ENCODE assay signal across 8 mouse cellular contexts in genomic region chr11:116658238-116658637, GRCm38 (mm10). TPM values are rescaled to one million over a fixed set of nuclear protein-coding genes. Genes with fewer than 3 reads are reported as not detected.
DNase-seq lines count a peak whose midpoint lies in the region; ATAC-seq and TF ChIP-seq lines count a peak whose summit lies in the region.

No protein-coding gene starts in this region.

- no peak for TF ChIP-seq CTCF in testis, adult 2 months (IDR thresholded peaks at IDR 0.05; ENCODE audit: control insufficient read depth, insufficient read depth, insufficient replicate concordance, low read depth, low read length)
- TF ChIP-seq CTCF in thymus, adult 2 months (IDR thresholded peaks at IDR 0.05; ENCODE audit: borderline replicate concordance, control insufficient read depth, extremely low read depth, insufficient read depth, low read length, poor library complexity) = no peak

- H3K4me2 ChIP-seq in limb, embryonic 15.5 days = peak overlapping the region; percentile 52

- H3K27me3 ChIP-seq in heart, embryonic 10.5 days (ENCODE audit: insufficient read depth, poor library complexity, severe bottlenecking) = peaks cover 54% of the 10 kb centered on the region
- no peaks in the 10 kb centered on the region for H3K27me3 ChIP-seq in testis, adult 2 months (ENCODE audit: control insufficient read depth, insufficient read depth, low read length)
- H3K27me3 ChIP-seq in limb, embryonic 15.5 days = peaks cover 27% of the 10 kb centered on the region
- H3K27me3 ChIP-seq in thymus, adult 2 months (ENCODE audit: control insufficient read depth, insufficient read depth, low read length) = peaks cover 7% of the 10 kb centered on the region; the same call in 1 of the 2 replicates

- H3K4me3 ChIP-seq in heart, embryonic 10.5 days = peak overlapping the region; percentile 54; the same call in 1 of the 2 replicates
- H3K4me3 ChIP-seq in testis, adult 2 months (ENCODE audit: control insufficient read depth, low read depth, low read length) = no peak overlapping the region; the same call in 1 of the 2 replicates
- 0 out of 2 replicates have a peak overlapping the region, but pooled peaks have one; percentile 37 for H3K4me3 ChIP-seq in limb, embryonic 15.5 days
- H3K4me3 ChIP-seq in thymus, adult 2 months (ENCODE audit: control insufficient read depth, insufficient read depth, low read length) = no peak overlapping the region

- no peak for DNase-seq in heart, embryonic 10.5 days (ENCODE audit: low spot score)
- no peak for DNase-seq in heart, adult 9 months (ENCODE audit: low spot score in 2 of 2)
- no peak for DNase-seq in testis, postnatal 14 days (ENCODE audit: low spot score)
- DNase-seq in thymus, adult 2 months = no peak
- no peak for DNase-seq in left cerebral cortex, adult 11 months (ENCODE audit: low spot score)

- H3K36me3 ChIP-seq in heart, embryonic 10.5 days = no peaks in the 10 kb centered on the region
- H3K36me3 ChIP-seq in testis, adult 2 months (ENCODE audit: control insufficient read depth, insufficient read depth, low read length) = no peaks in the 10 kb centered on the region
- no peaks in the 10 kb centered on the region for H3K36me3 ChIP-seq in limb, embryonic 15.5 days
- H3K36me3 ChIP-seq in thymus, adult 2 months (ENCODE audit: control insufficient read depth, insufficient read depth, low read length) = no peaks in the 10 kb centered on the region

- TF ChIP-seq POLR2A in testis, adult 2 months (IDR thresholded peaks at IDR 0.05; ENCODE audit: control insufficient read depth, low read depth, low read length) = no peak
- TF ChIP-seq POLR2A in thymus, adult 2 months (IDR thresholded peaks at IDR 0.05; ENCODE audit: control insufficient read depth, extremely low read depth, insufficient read depth, low read length, poor library complexity) = no peak

- H3K9ac ChIP-seq in limb, embryonic 15.5 days = no peak overlapping the region

- H3K27ac ChIP-seq in heart, embryonic 10.5 days = peak overlapping the region; percentile 90
- peak overlapping the region; percentile 59 for H3K27ac ChIP-seq in testis, adult 2 months (ENCODE audit: control insufficient read depth, insufficient read depth, low read depth, low read length)
- H3K27ac ChIP-seq in limb, embryonic 15.5 days = peak overlapping the region; percentile 79
- H3K27ac ChIP-seq in thymus, adult 2 months (ENCODE audit: control insufficient read depth, insufficient read depth, low read length) = no peak overlapping the region

- H3K4me1 ChIP-seq in heart, embryonic 10.5 days = peaks cover 83% of the 10 kb centered on the region
- H3K4me1 ChIP-seq in testis, adult 2 months (ENCODE audit: control insufficient read depth, insufficient read depth, low read length) = peaks cover 43% of the 10 kb centered on the region
- peaks cover 64% of the 10 kb centered on the region for H3K4me1 ChIP-seq in limb, embryonic 15.5 days
- peaks cover 38% of the 10 kb centered on the region for H3K4me1 ChIP-seq in thymus, adult 2 months (replicated peaks; ENCODE audit: control insufficient read depth, insufficient read depth, low read length)

- ATAC-seq in limb, embryonic 15.5 days (ENCODE audit: insufficient number of reproducible peaks, low FRiP score, low TSS enrichment, low read depth) = no peak
- ATAC-seq in megakaryocyte progenitor cell, adult 5-6 weeks (replicated peaks; ENCODE audit: poor library complexity) = no peak

- H3K9me3 ChIP-seq in heart, embryonic 10.5 days = no peaks in the 10 kb centered on the region
- no peaks in the 10 kb centered on the region for H3K9me3 ChIP-seq in limb, embryonic 15.5 days

- 68% methylated on average over 10 of the region's 10 CpGs for WGBS in heart, embryonic 10.5 days
- 62% methylated on average over 10 of the region's 10 CpGs for WGBS in limb, embryonic 15.5 days
- 92% methylated on average over 10 of the region's 10 CpGs for WGBS in thymus, adult 2 months

RNA-seq across cellular contexts. Expression of gene Cygb, which starts 4.1 kb away (rescaled TPM):
- polyA plus RNA-seq in heart, embryonic 10.5 days (2016; fragmentation: Nextera tagmentation; extraction: Ambion mirVana) = 1.0 and 2.8 TPM in 2 replicates
- polyA plus RNA-seq in testis, adult 2 months (2012; rRNA removed) = 3.7 and 5.5 TPM in 2 replicates
- 20.1 and 22.2 TPM in 2 replicates for polyA plus RNA-seq in limb, embryonic 15.5 days (2015; fragmentation: Nextera tagmentation; extraction: Ambion mirVana)
- 9.4 and 14.0 TPM in 2 replicates for polyA plus RNA-seq in thymus, adult 2 months (2012; rRNA removed)
- total RNA-seq in megakaryocyte progenitor cell, adult 5-6 weeks (2015) = not detected in 2 replicates
- not detected in 2 replicates for total RNA-seq in megakaryocyte progenitor cell, adult 5-6 weeks (2017)

RNA-seq across cellular contexts. Expression of gene Prcd, which starts 4.9 kb away (rescaled TPM):
- 0.60 and 0.78 TPM in 2 replicates for polyA plus RNA-seq in heart, embryonic 10.5 days (2016; fragmentation: Nextera tagmentation; extraction: Ambion mirVana)
- polyA plus RNA-seq in testis, adult 2 months (2012; rRNA removed) = 7.8 and 8.4 TPM in 2 replicates
- 1.9 and 2.6 TPM in 2 replicates for polyA plus RNA-seq in limb, embryonic 15.5 days (2015; fragmentation: Nextera tagmentation; extraction: Ambion mirVana)
- polyA plus RNA-seq in thymus, adult 2 months (2012; rRNA removed) = 0.36 and 0.97 TPM in 2 replicates
- 0.47 TPM in 1 of 2 replicates, not detected in the other for total RNA-seq in megakaryocyte progenitor cell, adult 5-6 weeks (2015)
- 0.17 TPM in 1 of 2 replicates, not detected in the other for total RNA-seq in megakaryocyte progenitor cell, adult 5-6 weeks (2017)

RNA-seq across cellular contexts. Expression of gene Rhbdf2, which starts 31.4 kb away (rescaled TPM):
- 6.7 and 8.7 TPM in 2 replicates for polyA plus RNA-seq in heart, embryonic 10.5 days (2016; fragmentation: Nextera tagmentation; extraction: Ambion mirVana)
- 6.3 and 7.5 TPM in 2 replicates for polyA plus RNA-seq in testis, adult 2 months (2012; rRNA removed)
- 7.1 and 8.2 TPM in 2 replicates for polyA plus RNA-seq in limb, embryonic 15.5 days (2015; fragmentation: Nextera tagmentation; extraction: Ambion mirVana)
- polyA plus RNA-seq in thymus, adult 2 months (2012; rRNA removed) = 40.8 and 44.4 TPM in 2 replicates
- 3.7 and 4.9 TPM in 2 replicates for total RNA-seq in megakaryocyte progenitor cell, adult 5-6 weeks (2015)
- total RNA-seq in megakaryocyte progenitor cell, adult 5-6 weeks (2017) = 2.7 and 3.5 TPM in 2 replicates

Comparison
In these comparisons a context has a peak if more than half of its experiments do, and no peak if none do; other contexts are left out.
1. H3K4me3 ChIP-seq: peak in heart, embryonic 10.5 days (single experiment) and limb, embryonic 15.5 days (single experiment); none in testis, adult 2 months (single experiment) and thymus, adult 2 months (single experiment).